In genomic region chr5:133487806-133488290, GRCm38 (mm10) we compare ENCODE assay signal across 8 mouse cellular contexts.
DNase-seq lines count a peak whose midpoint lies in the region; ATAC-seq and TF ChIP-seq lines count a peak whose summit lies in the region.

No protein-coding gene starts in this region.

- intact Hi-C loops in gastrocnemius, adult 2 months (cut with DNase I), result loop anchor here (5.0 kb wide), 1 partner anchor 51 kb away; no protein-coding TSS in a partner anchor
- intact Hi-C loops in left cerebral cortex, postnatal 36 days (cut with DNase I), result no loop called here

- H3K36me3 ChIP-seq in hindbrain, embryonic 16.5 days (ENCODE audit: control insufficient read depth, insufficient read depth, low read length), result no peaks in the 10 kb centered on the region

- H3K27me3 ChIP-seq in hindbrain, embryonic 16.5 days (replicated peaks; ENCODE audit: control insufficient read depth, insufficient read depth, low read length), result no peaks in the 10 kb centered on the region; the same call in 1 of the 2 replicates

- peak overlapping the region; percentile 30 for H3K27ac ChIP-seq in bone marrow macrophage, adult 2 months (ENCODE audit: insufficient read depth, low read depth, low read length)
- peak overlapping the region; percentile 92 for H3K27ac ChIP-seq in gastrocnemius, adult 2 months
- H3K27ac ChIP-seq in hindbrain, embryonic 16.5 days (ENCODE audit: low read depth, low read length), result no peak overlapping the region

- H3K4me1 ChIP-seq in bone marrow macrophage, adult 2 months (ENCODE audit: control insufficient read depth, insufficient read depth, low read length), result peaks cover 11% of the 10 kb centered on the region
- peaks cover 8% of the 10 kb centered on the region; the same call in 1 of the 2 replicates for H3K4me1 ChIP-seq in hindbrain, embryonic 16.5 days (ENCODE audit: control insufficient read depth, insufficient read depth, low read depth, low read length)

- no peak overlapping the region for H3K4me3 ChIP-seq in bone marrow macrophage, adult 2 months (ENCODE audit: insufficient read depth, low read length)
- H3K4me3 ChIP-seq in gastrocnemius, adult 2 months, result peak overlapping the region; percentile 54
- no peak overlapping the region for H3K4me3 ChIP-seq in hindbrain, embryonic 16.5 days (ENCODE audit: low read length)

- TF ChIP-seq CTCF in bone marrow macrophage, adult 2 months (IDR thresholded peaks at IDR 0.05; ENCODE audit: low read depth, low read length), result no peak
- no peak for TF ChIP-seq CTCF in gastrocnemius, adult 2 months (IDR thresholded peaks at IDR 0.05)

- 22% methylated on average over 5 of the region's 5 CpGs for WGBS in hindbrain, embryonic 16.5 days

- H3K4me2 ChIP-seq in hindbrain, embryonic 16.5 days (ENCODE audit: low read length), result no peak overlapping the region

- no peak overlapping the region for H3K9ac ChIP-seq in hindbrain, embryonic 16.5 days (ENCODE audit: low read depth, low read length)

- DNase-seq in adrenal gland, adult 2 months, result peak; percentile 92
- peak; percentile 92 for DNase-seq in gastrocnemius, adult 2 months
- DNase-seq in kidney, adult 8-10 months, result peak; percentile 6 to 27
- peak; percentile 70 to 72 for DNase-seq in left cerebral cortex, postnatal 36 days (ENCODE audit: low spot score in 2 of 2)
- DNase-seq in right cerebral cortex, postnatal 36 days (ENCODE audit: low spot score in 2 of 2), result peak; percentile 57 to 58

- ATAC-seq in erythroblast, adult 5-6 weeks (replicated peaks; ENCODE audit: low FRiP score, poor library complexity, severe bottlenecking), result no peak
- ATAC-seq in hindbrain, embryonic 16.5 days, result no peak

- no peaks in the 10 kb centered on the region for H3K9me3 ChIP-seq in hindbrain, embryonic 16.5 days (ENCODE audit: control insufficient read depth, low read length)

- no peak for TF ChIP-seq POLR2A in bone marrow macrophage, adult 2 months (IDR thresholded peaks at IDR 0.05; ENCODE audit: borderline replicate concordance, low read depth, low read length)

Comparison
In these comparisons a context has a peak if more than half of its experiments do, and no peak if none do; other contexts are left out.
1. DNase-seq: peak in every context shown above with its lines; median percentile 92 in adrenal gland, adult 2 months; 92 in gastrocnemius, adult 2 months; 71 in left cerebral cortex, postnatal 36 days; 58 in right cerebral cortex, postnatal 36 days; 16 in kidney, adult 8-10 months.